Mouse (Mus musculus): ENCODE results near the gene Tecpr2. TPM values are rescaled to one million over a fixed set of nuclear protein-coding genes. Genes with fewer than 3 reads are reported as not detected.
"Not testable (repeated sequence)": the region's sequence is repeated elsewhere in the genome, so short reads cannot be mapped to it uniquely, and the experiment has no call there.

The Tecpr2 gene
- polyA plus RNA-seq, 2 experiments, result 1.1 to 2.3 TPM

- H3K27me3 ChIP-seq (ENCODE audit: control insufficient read depth, insufficient read depth, low read length), result no peaks in the 10 kb centered on the region
- no peak overlapping the region for H3K4me2 ChIP-seq (ENCODE audit: low read depth)
- no peaks in the 10 kb centered on the region for H3K9me3 ChIP-seq (ENCODE audit: control insufficient read depth, low read length)
- no peak overlapping the region for H3K4me3 ChIP-seq (ENCODE audit: insufficient read depth in 1 of 2, low read depth in 2 of 2, low read length in 2 of 2)
- no peak overlapping the region for H3K9ac ChIP-seq (replicated peaks)
- no peak overlapping the region for H3K27ac ChIP-seq
- ATAC-seq (ENCODE audit: insufficient read depth) (no peak), DNase-seq (ENCODE audit: low read depth in 3 of 3, low spot score in 3 of 3) (no peak)
- TF ChIP-seq EP300 (IDR thresholded peaks at IDR 0.05; ENCODE audit: low read depth) (no peak), CTCF (IDR thresholded peaks at IDR 0.05; ENCODE audit: low read depth) (no peak)
- WGBS (ENCODE audit: insufficient replicate concordance), result 71% methylated on average over 32 of the region's 32 CpGs
- no peaks in the 10 kb centered on the region for H3K36me3 ChIP-seq (replicated peaks; ENCODE audit: control insufficient read depth, insufficient read depth, low read depth)
- H3K4me1 ChIP-seq (replicated peaks; ENCODE audit: control insufficient read depth in 2 of 2, insufficient read depth in 2 of 2, low read length in 1 of 2), result peaks cover 14 to 20% of the 10 kb centered on the region in 2 experiments
These were observed 34.0 kb upstream of the Tecpr2 start for GRCm38 (mm10) chr12:110854786-110855737.

- Histone ChIP-seq H3K4me3 (ENCODE audit: insufficient read depth in 1 of 2, low read depth in 2 of 2, low read length in 2 of 2) (no peak overlapping the region), H3K4me1 (replicated peaks; ENCODE audit: control insufficient read depth in 2 of 2, insufficient read depth in 2 of 2, low read length in 1 of 2) (peaks cover 0 to 7% of the 10 kb centered on the region in 2 experiments; a peak in 3 of 4 replicates), H3K9me3 (ENCODE audit: control insufficient read depth, low read length) (no peaks in the 10 kb centered on the region), H3K9ac (replicated peaks) (no peak overlapping the region), H3K27me3 (ENCODE audit: control insufficient read depth, insufficient read depth, low read length) (no peaks in the 10 kb centered on the region), H3K27ac (no peak overlapping the region), H3K4me2 (ENCODE audit: low read depth) (no peak overlapping the region), H3K36me3 (replicated peaks; ENCODE audit: control insufficient read depth, insufficient read depth, low read depth) (no peaks in the 10 kb centered on the region)
- DNase-seq (ENCODE audit: low read depth in 3 of 3, low spot score in 3 of 3) (no peak), ATAC-seq (ENCODE audit: insufficient read depth) (no peak)
- TF ChIP-seq EP300 (IDR thresholded peaks at IDR 0.05; ENCODE audit: low read depth), result no peak
- TF ChIP-seq CTCF (IDR thresholded peaks at IDR 0.05; ENCODE audit: low read depth), result no peak
- WGBS (ENCODE audit: insufficient replicate concordance), result 44% methylated on average over 7 of the region's 7 CpGs
These were observed 31.9 kb upstream of the Tecpr2 start for GRCm38 (mm10) chr12:110857196-110857595.

GRCm38 (mm10) chr12:110858681-110859080 lies 30.4 kb upstream of the Tecpr2 start:
- WGBS (ENCODE audit: insufficient replicate concordance), result 89% methylated on average over 15 of the region's 15 CpGs
- not testable (repeated sequence) for DNase-seq (ENCODE audit: low read depth in 3 of 3, low spot score in 3 of 3); H3K4me3 ChIP-seq (ENCODE audit: insufficient read depth in 1 of 2, low read depth in 2 of 2, low read length in 2 of 2)

GRCm38 (mm10) chr12:110860293-110860692 lies 28.8 kb upstream of the Tecpr2 start:
- TF ChIP-seq EP300 (IDR thresholded peaks at IDR 0.05; ENCODE audit: low read depth), result no peak
- no peak for TF ChIP-seq CTCF (IDR thresholded peaks at IDR 0.05; ENCODE audit: low read depth)
- no peak overlapping the region for H3K4me2 ChIP-seq (ENCODE audit: low read depth)
- no peak overlapping the region for H3K9ac ChIP-seq (replicated peaks)
- H3K36me3 ChIP-seq (replicated peaks; ENCODE audit: control insufficient read depth, insufficient read depth, low read depth), result no peaks in the 10 kb centered on the region
- H3K4me3 ChIP-seq (ENCODE audit: insufficient read depth in 1 of 2, low read depth in 2 of 2, low read length in 2 of 2), result no peak overlapping the region
- H3K27ac ChIP-seq, result no peak overlapping the region
- H3K4me1 ChIP-seq (replicated peaks; ENCODE audit: control insufficient read depth in 2 of 2, insufficient read depth in 2 of 2, low read length in 1 of 2), result peaks cover 0 to 7% of the 10 kb centered on the region in 2 experiments; a peak in 2 of 4 replicates
- ATAC-seq (ENCODE audit: insufficient read depth) (no peak), DNase-seq (ENCODE audit: low read depth in 3 of 3, low spot score in 3 of 3) (no peak)
- H3K9me3 ChIP-seq (ENCODE audit: control insufficient read depth, low read length), result no peaks in the 10 kb centered on the region
- H3K27me3 ChIP-seq (ENCODE audit: control insufficient read depth, insufficient read depth, low read length), result no peaks in the 10 kb centered on the region

More at GRCm38 (mm10) chr12:110858681-110859080, 30.4 kb upstream of the Tecpr2 start:
- H3K9ac ChIP-seq (replicated peaks); H3K27me3 ChIP-seq (ENCODE audit: control insufficient read depth, insufficient read depth, low read length); H3K36me3 ChIP-seq (replicated peaks; ENCODE audit: control insufficient read depth, insufficient read depth, low read depth); H3K4me2 ChIP-seq (ENCODE audit: low read depth); H3K4me1 ChIP-seq (replicated peaks; ENCODE audit: control insufficient read depth in 2 of 2, insufficient read depth in 2 of 2, low read length in 1 of 2); H3K27ac ChIP-seq; ATAC-seq (ENCODE audit: insufficient read depth); H3K9me3 ChIP-seq (ENCODE audit: control insufficient read depth, low read length): not testable (repeated sequence)

- Histone ChIP-seq H3K27me3 (ENCODE audit: control insufficient read depth, insufficient read depth, low read length) (no peaks in the 10 kb centered on the region), H3K9me3 (ENCODE audit: control insufficient read depth, low read length) (no peaks in the 10 kb centered on the region), H3K9ac (replicated peaks) (no peak overlapping the region), H3K4me1 (replicated peaks; ENCODE audit: control insufficient read depth in 2 of 2, insufficient read depth in 2 of 2, low read length in 1 of 2) (peaks cover 0 to 5% of the 10 kb centered on the region in 2 experiments; a peak in 1 of 4 replicates), H3K27ac (no peak overlapping the region), H3K4me3 (ENCODE audit: insufficient read depth in 1 of 2, low read depth in 2 of 2, low read length in 2 of 2) (no peak overlapping the region), H3K4me2 (ENCODE audit: low read depth) (no peak overlapping the region), H3K36me3 (replicated peaks; ENCODE audit: control insufficient read depth, insufficient read depth, low read depth) (no peaks in the 10 kb centered on the region)
- DNase-seq (ENCODE audit: low read depth in 3 of 3, low spot score in 3 of 3) (no peak), ATAC-seq (ENCODE audit: insufficient read depth) (no peak)
- WGBS (ENCODE audit: insufficient replicate concordance), result 62% methylated on average over 7 of the region's 7 CpGs
- TF ChIP-seq CTCF (IDR thresholded peaks at IDR 0.05; ENCODE audit: low read depth), result no peak
- no peak for TF ChIP-seq EP300 (IDR thresholded peaks at IDR 0.05; ENCODE audit: low read depth)
These were observed 27.8 kb upstream of the Tecpr2 start for GRCm38 (mm10) chr12:110861256-110861655.
